Mouse (Mus musculus) monocyte, adult 2 months (primary cell): Measurements from ENCODE around the gene Gm12216.

Source experiments
- DNase-seq, 2 experiments: peaks; one replicate each; pipeline ENCODE4 v3.0.0; 2022; ENCODE audit warnings: low spot score in 2 of 2, low read depth in 1 of 2

Gm12216 gene

GRCm38 (mm10) chr11:53748614-53749013, 110.4 kb downstream of the Gm12216 start:
- DNase-seq: peak in 1 of 2 experiments; percentile 27

GRCm38 (mm10) chr11:53747985-53748384, 111.1 kb downstream of the Gm12216 start:
- no peak for DNase-seq

GRCm38 (mm10) chr11:53745260-53745659, 113.8 kb downstream of the Gm12216 start:
- DNase-seq: no peak

GRCm38 (mm10) chr11:53742353-53742752, 116.7 kb downstream of the Gm12216 start:
- DNase-seq: no peak

- DNase-seq: peak in 1 of 2 experiments; percentile 48
Observed at GRCm38 (mm10) chr11:53737573-53737946, 121.5 kb downstream of the Gm12216 start.

- peak in 1 of 2 experiments; percentile 57 for DNase-seq
Observed at GRCm38 (mm10) chr11:53736771-53737572, 122.1 kb downstream of the Gm12216 start.

- peak in 1 of 2 experiments; percentile 49 for DNase-seq
Observed at GRCm38 (mm10) chr11:53735682-53736245, 123.3 kb downstream of the Gm12216 start.

- no peak for DNase-seq
Observed at GRCm38 (mm10) chr11:53734970-53735681, 123.9 kb downstream of the Gm12216 start.

GRCm38 (mm10) chr11:53734431-53734830, 124.6 kb downstream of the Gm12216 start:
- DNase-seq: no peak

- DNase-seq: no peak
Observed at GRCm38 (mm10) chr11:53733824-53734223, 125.2 kb downstream of the Gm12216 start.
